Mouse (Mus musculus) brain, embryonic 14.5 days (tissue): Measurements from ENCODE around the gene Ogfod1.

ENCODE experiments used
- CTCF ChIP-seq: fragments of 200-500 bp; IDR thresholded peaks from 2 replicates; pipeline ENCODE4 v1.5.1; 2012; ENCODE audit warnings: inconsistent platforms, mild to moderate bottlenecking, moderate library complexity, borderline replicate concordance; ENCODE audit not compliant: insufficient read depth, insufficient read length; ENCODE audit errors: extremely low read depth
- POLR2A ChIP-seq: fragments of 200-500 bp; IDR thresholded peaks from 2 replicates; pipeline ENCODE4 v1.6.1; 2012; ENCODE audit warnings: mild to moderate bottlenecking, inconsistent platforms, borderline replicate concordance; ENCODE audit not compliant: poor library complexity, insufficient read depth, insufficient read length, severe bottlenecking; ENCODE audit errors: extremely low read depth

DNA sequence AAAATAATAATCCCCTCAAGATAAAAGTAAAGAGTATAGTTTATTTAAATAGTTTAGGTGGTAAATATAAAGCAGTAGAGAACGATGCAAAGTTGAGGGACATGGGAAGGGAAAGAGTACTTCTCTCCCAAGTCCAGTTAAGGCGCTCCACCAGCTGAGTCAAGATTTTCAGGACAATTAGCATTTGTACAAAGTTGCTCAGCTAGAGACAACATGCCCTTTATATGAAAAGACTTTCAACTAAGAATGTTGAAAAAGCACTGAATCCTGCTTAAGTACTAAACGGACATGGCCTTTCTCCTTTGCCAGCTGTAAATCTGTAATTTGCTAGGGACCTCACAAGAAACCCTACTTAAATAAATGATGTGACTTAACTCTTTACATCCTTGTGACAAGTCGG is 62.0 kb downstream of the Ogfod1 start:
- no peak for TF ChIP-seq CTCF
- TF ChIP-seq POLR2A = no peak
